Mouse (Mus musculus) hematopoietic stem cell, adult 5-6 weeks (primary cell): ENCODE measurements around the gene Scaper. TPM values are rescaled to one million over a fixed set of nuclear protein-coding genes. Genes with fewer than 3 reads are reported as not detected.

Experiments
- ATAC-seq, 2 experiments: fragments of 125-278 bp in 1 of 2; replicated peaks in 1 of 2; 2 replicates each; pipeline ENCODE4 v1.8.0; 2016 to 2017; ENCODE audit warnings: inconsistent platforms in 2 of 2, mild to moderate bottlenecking in 2 of 2, moderate number of reproducible peaks in 2 of 2, low read depth in 1 of 2, moderate TSS enrichment in 1 of 2; ENCODE audit not compliant: low FRiP score in 2 of 2, poor library complexity in 2 of 2, severe bottlenecking in 2 of 2, insufficient read depth in 1 of 2, low TSS enrichment in 1 of 2
- total RNA-seq: library from RNA; stranded (forward); fragments of 172-1452, 232-1000 nt; gene quantifications from 2 replicates; pipeline ENCODE4 v1.2.3, GENCODE M21; 2017

The Scaper gene
- 26.5 and 32.7 TPM in 2 replicates for total RNA-seq

DNA sequence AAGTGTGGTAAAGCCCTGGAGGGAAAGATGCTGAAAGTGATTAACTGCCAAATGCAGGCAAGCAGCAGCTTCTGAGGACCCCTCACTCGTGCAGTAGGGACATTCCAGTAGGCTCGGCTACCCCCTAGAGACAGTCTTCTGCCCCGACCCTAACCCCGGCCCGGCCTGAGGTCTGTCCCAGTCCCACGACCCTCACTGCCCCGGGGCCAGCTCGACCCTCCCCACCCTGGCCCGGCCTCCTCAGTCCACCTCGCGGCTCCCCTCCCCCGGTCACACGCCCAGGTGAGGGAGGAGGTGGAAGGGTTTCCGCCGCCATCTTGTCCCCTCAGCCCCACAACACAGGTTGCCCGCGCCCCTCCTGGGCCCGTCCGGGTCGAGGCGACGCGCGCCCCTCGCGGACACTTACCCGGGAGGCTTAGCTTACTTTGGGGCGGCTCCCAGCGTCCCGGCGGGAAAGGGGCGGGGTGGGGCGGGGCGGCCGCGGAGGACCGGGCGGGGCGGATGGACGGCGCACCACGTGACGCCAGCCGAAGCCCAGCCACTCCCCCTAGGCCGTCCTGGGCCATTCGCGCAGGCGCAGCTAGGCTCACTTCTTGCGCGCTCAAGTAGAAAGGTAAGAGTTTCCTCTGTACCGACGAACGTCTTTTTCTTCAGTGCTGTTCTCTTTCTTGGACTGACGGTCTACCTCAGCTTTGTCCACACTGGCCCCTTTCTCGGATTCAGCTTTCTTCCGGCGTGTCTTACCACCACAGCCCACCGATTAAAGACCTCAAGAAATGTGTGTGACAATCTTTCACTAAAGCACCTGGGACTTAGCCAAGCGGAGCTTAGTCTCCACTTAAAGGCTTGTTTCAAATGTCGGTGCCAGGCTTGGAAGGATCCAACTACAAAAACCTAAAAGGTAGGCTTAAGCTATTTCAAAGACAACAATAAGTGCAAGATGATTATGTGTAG, at the start of gene Scaper:
TSS of gene Scaper (minus strand) at position 456 of the 954 bp plus-strand sequence.
- peak; percentile 88 to 90 for ATAC-seq

DNA sequence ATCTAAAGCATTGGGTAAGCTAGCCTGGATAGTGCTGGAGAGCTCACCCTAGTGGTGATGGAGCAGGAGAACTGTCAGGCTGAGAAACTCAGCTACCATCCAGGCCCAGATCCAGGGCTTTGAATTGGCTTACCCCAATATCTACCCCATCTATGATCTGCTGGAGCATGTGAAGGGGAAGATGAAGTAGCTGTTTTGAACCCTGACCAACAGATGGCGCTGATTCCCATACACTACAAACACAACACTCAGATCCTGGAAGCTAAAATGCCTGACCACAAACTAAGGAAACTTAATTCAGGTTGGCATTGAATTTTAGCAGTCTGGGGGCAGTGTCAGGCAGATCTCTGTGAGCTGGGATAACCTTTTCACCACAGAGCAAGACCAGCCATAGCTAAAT, 8.9 kb upstream of the Scaper start:
- peak in 1 of 2 experiments; percentile 36; a peak in 2 of 4 replicates for ATAC-seq

- ATAC-seq = no peak
Measured at GRCm38 (mm10) chr9:55941356-55941755, 3.4 kb upstream of the Scaper start.

GRCm38 (mm10) chr9:55938618-55938985, 683 bp upstream of the Scaper start:
- ATAC-seq = no peak

DNA sequence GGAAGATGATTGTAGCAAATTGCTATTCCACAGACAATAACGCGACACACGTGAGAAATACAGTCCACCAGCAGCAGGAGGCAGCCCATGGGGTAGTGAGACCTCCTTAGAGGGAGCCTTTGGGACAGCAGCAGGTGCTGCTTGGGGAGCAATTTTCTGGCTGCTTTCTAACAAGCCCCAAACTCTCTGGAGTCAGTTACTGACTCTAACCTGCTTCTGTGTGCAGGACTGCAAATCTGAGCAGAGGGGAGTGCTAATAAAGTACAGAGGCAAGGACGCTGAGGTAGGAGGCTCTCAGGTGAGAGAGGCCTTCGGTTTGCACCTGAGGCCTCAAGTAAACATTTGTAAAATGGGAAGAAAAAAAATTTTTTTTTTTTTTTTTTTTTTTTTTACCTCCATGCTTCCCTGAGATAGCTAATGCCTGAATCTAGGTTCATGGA, 675 bp downstream of the Scaper start:
- ATAC-seq = no peak

DNA sequence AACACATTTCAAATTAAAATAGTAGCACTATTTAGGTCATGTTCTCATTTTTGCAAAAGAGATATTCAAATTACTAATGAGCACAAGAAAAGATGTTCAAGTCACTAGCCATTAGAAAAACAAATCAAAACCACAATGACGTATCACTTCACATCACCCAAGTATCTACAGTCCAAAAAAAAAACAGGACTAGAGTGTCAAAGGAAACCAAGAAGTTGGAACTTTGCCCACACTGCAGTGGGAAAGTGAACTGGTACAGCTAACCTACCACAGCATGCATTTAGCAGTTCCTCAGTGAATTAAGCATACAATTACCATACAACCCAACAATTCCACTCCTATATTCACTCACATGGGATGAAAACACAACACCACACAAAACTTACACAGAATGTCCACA, 5.4 kb downstream of the Scaper start:
- ATAC-seq = peak; percentile 42 to 58

DNA sequence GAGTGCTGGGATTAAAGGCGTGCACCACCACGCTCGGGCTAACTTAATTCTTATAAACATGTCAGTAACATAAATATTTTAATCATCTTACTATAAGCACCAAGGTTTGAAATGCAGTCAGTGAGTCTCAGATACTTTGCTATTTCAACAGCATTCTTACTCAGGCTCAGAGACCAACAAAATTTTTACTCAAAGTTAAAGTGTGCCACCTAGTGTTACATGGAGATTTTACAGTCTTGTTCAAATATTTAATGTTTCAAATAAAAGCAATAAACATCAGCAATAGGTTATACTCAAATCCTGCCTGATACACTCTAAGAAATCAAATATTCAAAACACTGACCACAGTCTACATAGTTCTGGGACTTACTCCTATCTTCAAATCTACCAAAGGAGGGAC, 19.3 kb downstream of the Scaper start:
- 0 out of 4 replicates have a peak, but pooled peaks of 1 of the 2 experiments have one; percentile 59 for ATAC-seq

- ATAC-seq = no peak
Measured at GRCm38 (mm10) chr9:55916751-55917150, 21.2 kb downstream of the Scaper start.

DNA sequence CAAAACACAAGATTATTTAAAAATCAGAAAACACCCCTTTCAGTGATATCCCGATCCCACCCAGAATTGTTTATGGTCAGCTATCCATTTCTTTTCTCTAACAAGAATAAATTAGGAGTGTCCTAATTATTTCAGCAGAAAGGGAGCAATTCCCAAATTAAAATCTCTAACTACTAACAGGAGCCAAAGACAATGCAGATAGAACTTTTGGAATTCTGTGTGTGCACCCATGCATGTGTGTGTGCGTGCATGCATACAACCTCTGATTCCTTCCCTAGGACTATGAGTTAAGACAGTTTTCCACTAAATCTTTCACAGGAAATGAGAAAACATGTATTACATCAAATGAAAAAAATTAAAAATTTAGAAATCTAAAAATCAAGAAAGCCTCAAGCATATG, 26.4 kb downstream of the Scaper start:
- no peak for ATAC-seq

- ATAC-seq = no peak
Measured at GRCm38 (mm10) chr9:55902964-55903363, 35.0 kb downstream of the Scaper start.

DNA sequence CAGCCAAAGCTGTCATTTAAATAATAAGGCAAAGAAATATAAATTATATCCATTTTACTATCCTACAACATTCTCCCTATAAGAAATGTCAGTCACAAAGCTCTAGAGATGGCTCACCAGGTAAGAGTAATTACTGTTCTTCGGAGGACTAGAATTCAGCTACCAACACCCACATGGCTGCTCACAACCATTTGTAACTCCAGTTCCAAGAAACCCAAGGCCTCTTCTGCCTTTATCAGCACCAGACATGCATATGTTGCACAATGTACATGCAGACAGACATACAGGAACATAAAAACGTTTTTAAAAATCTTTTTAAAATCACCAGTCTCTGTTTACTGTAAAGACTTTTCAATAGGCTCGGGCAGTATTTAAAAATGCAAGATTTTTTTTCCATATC, 36.3 kb downstream of the Scaper start:
- ATAC-seq = no peak

GRCm38 (mm10) chr9:55900531-55900930, 37.4 kb downstream of the Scaper start:
- ATAC-seq = no peak

DNA sequence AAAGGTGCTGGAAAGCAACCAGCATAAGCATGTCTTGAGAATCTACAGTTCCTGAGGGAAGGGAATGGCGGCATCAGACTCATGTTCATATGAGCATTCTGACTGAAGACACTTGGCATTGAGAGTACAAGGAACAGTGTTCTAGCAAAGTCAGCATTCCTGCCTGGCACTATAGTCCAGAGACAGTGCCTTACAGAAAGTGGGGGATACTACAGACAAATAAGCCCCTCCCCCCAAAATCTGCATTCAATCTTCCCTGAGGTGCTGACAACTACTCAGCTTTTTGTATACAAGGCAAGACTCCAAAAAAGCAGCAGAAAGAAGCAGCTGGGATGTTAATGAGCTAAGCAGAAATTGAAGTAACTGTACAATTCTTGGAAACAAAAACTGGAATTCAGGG, 59.9 kb downstream of the Scaper start:
- ATAC-seq = no peak

DNA sequence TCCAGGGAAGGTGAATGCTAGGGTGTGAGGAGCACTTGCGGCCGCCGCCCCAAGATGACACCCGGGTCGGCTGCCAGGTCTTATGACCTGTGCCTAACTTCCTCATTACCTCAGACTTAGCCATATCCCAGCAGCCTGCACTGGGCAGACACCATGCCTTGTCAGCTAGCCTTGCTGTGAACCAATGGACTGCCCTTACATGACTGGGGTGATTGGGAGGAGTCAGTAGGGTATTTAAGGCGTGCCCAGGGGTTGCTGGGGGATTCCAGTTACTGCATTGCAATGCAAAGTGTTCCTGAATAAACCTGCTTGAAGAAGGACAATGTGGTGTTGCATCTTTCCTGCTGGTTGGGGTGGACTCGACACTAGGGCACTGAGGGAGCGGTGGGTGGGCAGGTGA, 148.5 kb downstream of the Scaper start:
- ATAC-seq = no peak

DNA sequence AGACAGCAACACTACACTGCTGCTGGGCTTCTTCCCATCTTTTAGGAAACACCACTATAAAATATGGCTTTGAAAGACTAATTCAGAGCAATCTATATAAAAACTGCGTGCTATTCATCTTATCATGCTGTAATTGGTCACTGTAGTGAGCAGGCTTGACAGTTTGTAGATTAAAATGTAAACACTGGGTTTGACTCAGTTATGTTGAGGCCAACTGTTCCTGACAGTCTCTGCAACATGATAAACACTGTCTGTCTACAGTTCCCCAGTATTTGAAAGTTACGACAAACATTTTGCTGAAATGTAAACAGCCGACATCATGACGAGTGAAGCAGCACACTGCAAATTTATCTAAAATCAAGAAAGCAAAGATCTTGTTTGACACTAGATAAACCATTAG, 225.9 kb downstream of the Scaper start:
- ATAC-seq = no peak

DNA sequence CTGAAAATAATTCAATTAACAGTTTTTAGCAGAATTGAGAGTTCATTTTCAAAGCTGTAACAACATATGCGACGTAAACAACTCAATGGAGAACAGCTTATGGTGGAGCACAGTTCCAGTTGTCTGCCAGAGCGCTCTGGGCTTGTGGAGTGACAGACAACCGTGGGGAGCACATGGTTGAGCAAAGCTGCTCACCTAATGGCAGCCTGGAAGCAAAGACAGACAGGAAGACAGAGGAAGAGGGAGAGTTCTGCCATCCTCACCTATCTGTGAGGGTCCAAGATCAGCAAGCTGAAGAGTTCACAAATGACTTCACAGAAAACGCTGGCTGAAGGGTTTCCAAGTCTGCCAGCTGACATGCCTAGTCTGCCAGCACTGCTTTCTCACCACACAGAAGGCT, 227.4 kb downstream of the Scaper start:
- ATAC-seq = no peak

- ATAC-seq = no peak
Measured at GRCm38 (mm10) chr9:55706603-55707002, 231.3 kb downstream of the Scaper start.

GRCm38 (mm10) chr9:55695307-55695706, 242.6 kb downstream of the Scaper start:
- no peak for ATAC-seq

GRCm38 (mm10) chr9:55677099-55677498, 260.8 kb downstream of the Scaper start:
- ATAC-seq = no peak
